Mouse (Mus musculus): ENCODE measurements at regions not wholly inside any gene's neighbourhood (a gene's known extent, or its start where the extent isn't known, plus 50 kb on each side); places are given as distances from the start of the nearest gene placed in this dataset.

- no peak for TF ChIP-seq POLR2A (IDR thresholded peaks at IDR 0.05; ENCODE audit: borderline replicate concordance, extremely low read depth, insufficient read depth, insufficient read length, poor library complexity, severe bottlenecking)
- no peak for TF ChIP-seq CTCF (IDR thresholded peaks at IDR 0.05; ENCODE audit: borderline replicate concordance, extremely low read depth, insufficient read depth, insufficient read length)
Measured at GRCm38 (mm10) chr1:194056544-194056943, 561.5 kb upstream of the Plxna2 start.
